Mouse (Mus musculus) limb, embryonic 14.5 days (tissue): Measurements from ENCODE around the gene Trpv5. TPM values are rescaled to one million over a fixed set of nuclear protein-coding genes. Genes with fewer than 3 reads are reported as not detected.

Experiments
- ATAC-seq: fragments of 200-750 bp; cut with Nextera tagmentation; 2 replicates; pipeline ENCODE4 v1.8.0; 2017; ENCODE audit warnings: low read depth, moderate number of reproducible peaks, moderate TSS enrichment; ENCODE audit not compliant: low FRiP score
- DNase-seq: peaks from one replicate; pipeline ENCODE4 v3.0.0-alpha.2; 2015; ENCODE audit warnings: low spot score
- H3K27ac ChIP-seq: fragments of 300-500 bp; sonication (generic); replicated peaks from 2 replicates; pipeline ENCODE4 v1.5.1; 2014; ENCODE audit warnings: low read depth, mild to moderate bottlenecking, low read length, moderate library complexity, mixed read lengths
- H3K27me3 ChIP-seq: fragments of 300-500 bp; sonication (generic); 2 replicates; pipeline ENCODE4 v1.6.1; 2014; ENCODE audit warnings: low read length, mixed read lengths; ENCODE audit not compliant: control insufficient read depth, insufficient read depth
- H3K36me3 ChIP-seq: fragments of 300-500 bp; sonication (generic); 2 replicates; pipeline ENCODE4 v1.6.1; 2014; ENCODE audit warnings: mild to moderate bottlenecking, low read length, moderate library complexity, mixed read lengths; ENCODE audit not compliant: control insufficient read depth, insufficient read depth
- H3K4me1 ChIP-seq: fragments of 300-500 bp; sonication (generic); 2 replicates; pipeline ENCODE4 v1.6.1; 2014; ENCODE audit warnings: antibody characterized with exemption, low read length, mixed read lengths; ENCODE audit not compliant: control insufficient read depth, insufficient read depth
- H3K4me2 ChIP-seq: fragments of 300-500 bp; sonication (generic); replicated peaks from 2 replicates; pipeline ENCODE4 v1.6.1; 2014; ENCODE audit warnings: low read depth, mild to moderate bottlenecking, low read length, moderate library complexity; ENCODE audit not compliant: severe bottlenecking
- H3K4me3 ChIP-seq: fragments of 300-500 bp; sonication (generic); replicated peaks from 2 replicates; pipeline ENCODE4 v1.5.1; 2014; ENCODE audit warnings: low read length
- H3K9ac ChIP-seq: fragments of 300-500 bp; sonication (generic); 2 replicates; pipeline ENCODE4 v1.6.1; 2014; ENCODE audit warnings: mild to moderate bottlenecking, low read depth, low read length, moderate library complexity; ENCODE audit not compliant: severe bottlenecking
- H3K9me3 ChIP-seq: fragments of 300-500 bp; sonication (generic); 2 replicates; pipeline ENCODE4 v1.6.1; 2016; ENCODE audit warnings: low read length; ENCODE audit not compliant: control insufficient read depth
- POLR2A ChIP-seq: fragments of 200-500 bp; IDR thresholded peaks from 2 replicates; pipeline ENCODE4 v1.8.0; 2012; ENCODE audit warnings: inconsistent platforms, mild to moderate bottlenecking, moderate library complexity, borderline replicate concordance; ENCODE audit not compliant: insufficient read depth, insufficient read length; ENCODE audit errors: extremely low read depth
- WGBS: fragments of 180-500 bp; shearing (Covaris S2); extraction: QIAGEN DNeasy Blood & Tissue Kit; methylation state at CpG from one replicate; pipeline ENCODE4 v1.1.7; 2014; 5-methylcytosine and 5-hydroxymethylcytosine counted together
- polyA plus RNA-seq, 2 experiments: library from polyadenylated mRNA; depleted of rRNA in 1 of 2; stranded (reverse) in 1 of 2; unstranded in 1 of 2; fragments of >200 nt; fragmentation: Nextera tagmentation in 1 of 2; extraction: Ambion mirVana in 1 of 2; gene quantifications; 2 replicates each; pipeline versions ENCODE4 v1.2.1 to v1.2.3; 2012 to 2014

The Trpv5 gene
- polyA plus RNA-seq, 2 experiments = not detected

DNA sequence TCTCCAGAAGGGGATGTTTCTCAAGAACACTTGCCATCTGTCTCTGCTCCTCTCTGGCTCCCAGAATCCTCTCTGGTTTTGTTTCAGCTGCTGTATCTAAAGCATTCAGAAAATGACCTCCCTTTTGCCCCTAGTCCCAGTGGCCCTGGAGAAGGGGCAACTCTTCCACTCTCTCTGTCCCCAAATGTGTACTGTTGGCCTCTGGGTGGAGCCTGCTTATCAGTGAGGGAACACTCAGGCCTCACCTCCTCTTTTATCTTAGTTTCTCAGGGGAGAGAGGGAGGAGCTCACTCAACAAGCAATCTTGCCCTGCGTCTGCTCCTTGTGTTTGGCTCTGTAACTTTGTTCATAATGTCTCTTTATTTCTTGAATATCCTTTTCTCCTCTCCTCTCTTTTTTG, 23.6 kb upstream of the Trpv5 start, which contains the start of gene Kel:
Kel (minus strand) TSS at position 217 of the 400 bp plus-strand sequence.
- no peaks in the 10 kb centered on the region for H3K4me1 ChIP-seq
- WGBS = 34% methylated on average over 1 of the region's 1 CpGs
- no peak for DNase-seq
- ATAC-seq = no peak
- H3K9me3 ChIP-seq = no peaks in the 10 kb centered on the region
- H3K27me3 ChIP-seq = no peaks in the 10 kb centered on the region
- no peaks in the 10 kb centered on the region for H3K36me3 ChIP-seq
- H3K9ac ChIP-seq = no peak within 1 kb of the TSS
- no peak within 1 kb of the TSS for H3K27ac ChIP-seq
- H3K4me2 ChIP-seq = no peak within 1 kb of the TSS
- no peak within 1 kb of the TSS for H3K4me3 ChIP-seq
- no peak for TF ChIP-seq POLR2A

- no peak for ATAC-seq
- Histone ChIP-seq H3K9ac (no peak overlapping the region), H3K9me3 (no peaks in the 10 kb centered on the region), H3K27me3 (no peaks in the 10 kb centered on the region), H3K4me1 (no peaks in the 10 kb centered on the region), H3K4me2 (no peak overlapping the region), H3K27ac (no peak overlapping the region), H3K4me3 (no peak overlapping the region), H3K36me3 (no peaks in the 10 kb centered on the region)
- no peak for DNase-seq
- no peak for TF ChIP-seq POLR2A
- 66% methylated on average over 2 of the region's 2 CpGs for WGBS
These were observed 22.4 kb upstream of the Trpv5 start for GRCm38 (mm10) chr6:41702928-41703327.

- no peaks in the 10 kb centered on the region for H3K9me3 ChIP-seq
- WGBS = 82% methylated on average over 1 of the region's 1 CpGs
- no peak for ATAC-seq
These were observed 20.7 kb upstream of the Trpv5 start for GRCm38 (mm10) chr6:41701245-41701644.

DNA sequence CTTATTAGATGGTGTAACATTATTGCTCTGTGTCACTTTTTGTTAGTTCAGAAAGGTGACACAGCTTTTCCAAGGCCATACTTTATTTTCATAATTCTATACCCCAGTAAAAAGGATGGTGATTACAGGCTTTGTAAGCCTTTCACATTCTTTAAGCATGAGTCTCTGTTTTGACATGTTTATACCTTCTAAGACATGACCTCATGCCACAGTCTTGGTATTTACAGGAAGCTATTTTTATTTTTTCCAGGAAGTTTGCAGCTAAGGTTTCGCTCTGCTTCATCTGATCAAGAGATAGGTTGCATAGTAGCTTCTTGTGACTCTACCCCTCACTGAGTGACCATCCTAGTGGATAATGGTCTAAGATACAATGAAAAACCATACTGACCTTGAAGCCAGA, 13.8 kb upstream of the Trpv5 start:
- Histone ChIP-seq H3K4me1 (no peaks in the 10 kb centered on the region), H3K4me2 (no peak overlapping the region), H3K9me3 (no peaks in the 10 kb centered on the region), H3K27me3 (no peaks in the 10 kb centered on the region), H3K27ac (no peak overlapping the region), H3K36me3 (no peaks in the 10 kb centered on the region), H3K9ac (no peak overlapping the region), H3K4me3 (no peak overlapping the region)
- ATAC-seq = no peak
- TF ChIP-seq POLR2A = no peak
- 86% methylated on average over 1 of the region's 1 CpGs for WGBS
- no peak for DNase-seq

More at GRCm38 (mm10) chr6:41701245-41701644, 20.7 kb upstream of the Trpv5 start:
- Histone ChIP-seq H3K27me3 (no peaks in the 10 kb centered on the region), H3K9ac (no peak overlapping the region), H3K36me3 (no peaks in the 10 kb centered on the region), H3K27ac (no peak overlapping the region), H3K4me2 (no peak overlapping the region), H3K4me3 (no peak overlapping the region), H3K4me1 (no peaks in the 10 kb centered on the region)
- TF ChIP-seq POLR2A = no peak
- DNase-seq = no peak

DNA sequence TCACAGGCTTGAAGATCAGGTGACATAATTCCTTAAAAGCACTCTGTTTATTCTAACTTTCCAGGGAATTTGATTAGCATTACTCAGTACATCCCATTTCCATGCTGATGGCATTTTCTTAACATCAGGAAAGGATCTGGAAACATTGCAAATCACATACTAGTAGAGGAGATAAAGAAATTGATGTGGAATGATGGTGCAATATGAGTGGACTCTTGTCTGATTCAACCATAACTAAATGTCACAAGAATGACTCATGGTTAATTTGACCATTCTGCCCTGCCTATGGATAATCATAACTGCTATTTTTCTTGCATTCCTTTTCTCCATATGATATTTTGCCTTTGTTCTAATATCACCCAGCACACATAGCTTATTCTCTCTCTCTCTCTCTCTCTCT, 11.6 kb upstream of the Trpv5 start:
- H3K36me3 ChIP-seq = no peaks in the 10 kb centered on the region
- no peak for TF ChIP-seq POLR2A

DNA sequence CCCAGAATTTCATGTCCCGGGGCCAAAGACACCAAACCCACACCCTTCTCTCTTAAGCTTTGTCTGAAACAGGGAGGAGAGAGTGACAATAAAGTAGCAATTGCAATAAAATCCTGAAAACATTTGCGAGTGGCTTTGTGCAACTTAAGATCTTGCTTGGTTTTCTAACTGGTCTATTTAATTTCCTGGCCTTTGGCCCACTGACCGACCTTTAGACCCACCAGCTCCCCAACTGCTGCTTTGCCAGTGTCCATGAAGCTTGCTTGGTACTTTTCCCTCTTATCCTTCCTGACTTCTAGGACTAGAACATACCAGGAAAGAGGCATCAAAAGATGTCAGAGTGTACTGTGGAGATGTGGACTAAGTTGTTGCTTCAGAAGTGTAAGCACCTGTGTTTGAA, 5.0 kb upstream of the Trpv5 start:
- Histone ChIP-seq H3K27me3 (no peaks in the 10 kb centered on the region), H3K9ac (no peak overlapping the region), H3K27ac (no peak overlapping the region), H3K4me1 (no peaks in the 10 kb centered on the region), H3K9me3 (no peaks in the 10 kb centered on the region), H3K4me2 (no peak overlapping the region), H3K36me3 (no peaks in the 10 kb centered on the region), H3K4me3 (no peak overlapping the region)
- WGBS = 81% methylated on average over 3 of the region's 3 CpGs
- DNase-seq = no peak
- ATAC-seq = no peak
- no peak for TF ChIP-seq POLR2A

More for the DNA sequence above, 11.6 kb upstream of the Trpv5 start:
- Histone ChIP-seq H3K4me2 (no peak overlapping the region), H3K27ac (no peak overlapping the region), H3K4me3 (no peak overlapping the region), H3K27me3 (no peaks in the 10 kb centered on the region), H3K4me1 (no peaks in the 10 kb centered on the region), H3K9ac (no peak overlapping the region), H3K9me3 (no peaks in the 10 kb centered on the region)
- ATAC-seq (no peak), DNase-seq (no peak)
